Mouse (Mus musculus): Measurements from ENCODE around the gene Babam1. TPM values are rescaled to one million over a fixed set of nuclear protein-coding genes. Genes with fewer than 3 reads are reported as not detected.
A peak's percentile ranks its signal among the peaks of the same experiment; 100 is the strongest.

Babam1 gene
- 99.6 and 103 TPM in 2 replicates for polyA plus RNA-seq (2016; fragmentation: Nextera tagmentation; extraction: Ambion mirVana)

GRCm38 (mm10) chr8:71396639-71397305, at the start of gene Babam1:
Gene Babam1, plus strand, starts transcription at chr8:71396861.
- Histone ChIP-seq H3K27ac (peak within 1 kb of the TSS; percentile 52; the same call in 1 of the 2 replicates), H3K4me1 (peaks cover 6% of the 10 kb centered on the region), H3K9ac (peak within 1 kb of the TSS; percentile 67), H3K9me3 (no peaks in the 10 kb centered on the region), H3K36me3 (peaks cover 20% of the 10 kb centered on the region), H3K27me3 (no peaks in the 10 kb centered on the region), H3K4me2 (replicated peaks) (peak within 1 kb of the TSS; percentile 80), H3K4me3 (peak within 1 kb of the TSS; percentile 83)
- ATAC-seq (ENCODE audit: insufficient number of reproducible peaks, insufficient read depth, low FRiP score, low TSS enrichment), result peak; percentile 91
- under 1% methylated on average over 34 of the region's 34 CpGs for WGBS

- H3K27me3 ChIP-seq, result no peaks in the 10 kb centered on the region
- no peak for ATAC-seq (ENCODE audit: insufficient number of reproducible peaks, insufficient read depth, low FRiP score, low TSS enrichment)
- H3K9ac ChIP-seq, result no peak overlapping the region
- no peaks in the 10 kb centered on the region for H3K9me3 ChIP-seq
- H3K36me3 ChIP-seq, result peaks cover 97% of the 10 kb centered on the region
- whole genome bisulfite sequencing, result 77% methylated on average over 3 of the region's 3 CpGs
- H3K4me3 ChIP-seq, result no peak overlapping the region
- no peak overlapping the region for H3K4me2 ChIP-seq (replicated peaks)
- H3K4me1 ChIP-seq, result no peaks in the 10 kb centered on the region
- H3K27ac ChIP-seq, result no peak overlapping the region
These were observed 45.5 kb upstream of the Babam1 start for GRCm38 (mm10) chr8:71351117-71351516.

- Histone ChIP-seq H3K4me2 (replicated peaks) (no peak overlapping the region), H3K4me3 (no peak overlapping the region), H3K36me3 (peaks cover 97% of the 10 kb centered on the region), H3K27me3 (no peaks in the 10 kb centered on the region), H3K4me1 (no peaks in the 10 kb centered on the region), H3K9ac (no peak overlapping the region), H3K27ac (no peak overlapping the region), H3K9me3 (no peaks in the 10 kb centered on the region)
- 93% methylated on average over 1 of the region's 1 CpGs for WGBS
- ATAC-seq (ENCODE audit: insufficient number of reproducible peaks, insufficient read depth, low FRiP score, low TSS enrichment), result no peak
These were observed 45.1 kb upstream of the Babam1 start for GRCm38 (mm10) chr8:71351520-71351919.

- Histone ChIP-seq H3K9ac (no peak overlapping the region), H3K36me3 (peaks cover 74% of the 10 kb centered on the region)
These were observed 38.6 kb upstream of the Babam1 start for GRCm38 (mm10) chr8:71358026-71358425.

DNA sequence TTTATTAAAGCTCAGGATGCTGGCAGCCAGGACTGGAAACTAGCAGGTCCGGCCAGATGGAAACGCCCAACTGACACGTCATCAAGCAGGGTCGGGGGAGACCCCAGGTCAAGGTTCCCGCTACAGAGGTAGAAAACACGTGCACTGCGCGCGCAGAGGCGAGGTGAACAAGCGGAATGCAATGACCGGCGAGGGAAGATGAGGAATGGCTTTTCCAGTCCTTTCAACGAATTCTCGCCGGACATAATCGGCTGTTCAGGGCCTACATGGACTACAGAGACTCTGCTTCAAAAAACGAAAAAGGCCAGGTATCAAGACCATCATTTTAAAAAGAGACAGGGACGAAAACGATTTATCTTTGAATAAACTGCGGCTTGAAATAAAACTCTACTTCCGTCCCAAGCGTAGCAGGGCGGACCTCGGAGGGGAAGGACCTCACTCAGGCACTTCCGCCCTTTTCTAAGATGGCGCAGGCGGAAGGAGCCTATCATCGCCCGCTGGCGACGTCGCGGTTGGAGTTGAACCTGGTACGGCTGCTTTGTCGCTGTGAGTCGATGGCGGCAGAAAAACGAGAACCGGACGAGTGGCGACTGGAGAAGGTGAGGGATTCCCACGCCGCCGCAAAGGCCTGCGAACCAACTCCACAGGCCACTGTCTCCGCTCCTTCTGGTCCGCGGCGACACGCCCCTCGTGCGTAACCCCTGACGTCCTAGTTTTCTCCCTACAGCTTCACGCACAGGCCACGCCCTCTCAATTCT, 29.7 kb upstream of the Babam1 start, which contains the start of gene Use1:
Use1 (plus strand) TSS at position 78 of the 758 bp plus-strand sequence.
- Histone ChIP-seq H3K9me3 (no peaks in the 10 kb centered on the region), H3K4me2 (replicated peaks) (peak within 1 kb of the TSS; percentile 79), H3K27ac (peak within 1 kb of the TSS; percentile 89), H3K4me1 (peaks cover 11% of the 10 kb centered on the region), H3K4me3 (peak within 1 kb of the TSS; percentile 60), H3K27me3 (no peaks in the 10 kb centered on the region), H3K36me3 (peaks cover 9% of the 10 kb centered on the region), H3K9ac (peak within 1 kb of the TSS; percentile 74)
- under 1% methylated on average over 56 of the region's 56 CpGs for whole genome bisulfite sequencing
- ATAC-seq (ENCODE audit: insufficient number of reproducible peaks, insufficient read depth, low FRiP score, low TSS enrichment), result peak; percentile 76

More at GRCm38 (mm10) chr8:71358026-71358425, 38.6 kb upstream of the Babam1 start:
- Histone ChIP-seq H3K4me3 (no peak overlapping the region), H3K4me1 (no peaks in the 10 kb centered on the region), H3K27me3 (no peaks in the 10 kb centered on the region), H3K9me3 (no peaks in the 10 kb centered on the region), H3K27ac (no peak overlapping the region), H3K4me2 (replicated peaks) (no peak overlapping the region)
- no peak for ATAC-seq (ENCODE audit: insufficient number of reproducible peaks, insufficient read depth, low FRiP score, low TSS enrichment)
- 89% methylated on average over 3 of the region's 3 CpGs for WGBS

GRCm38 (mm10) chr8:71367529-71368176, 29.0 kb upstream of the Babam1 start:
- Histone ChIP-seq H3K9me3 (no peaks in the 10 kb centered on the region), H3K4me1 (peaks cover 11% of the 10 kb centered on the region), H3K27me3 (no peaks in the 10 kb centered on the region), H3K4me2 (replicated peaks) (peak overlapping the region; percentile 79), H3K27ac (peak overlapping the region; percentile 89), H3K9ac (peak overlapping the region; percentile 74), H3K36me3 (peaks cover 9% of the 10 kb centered on the region), H3K4me3 (peak overlapping the region; percentile 60)
- WGBS, result 45% methylated on average over 17 of the region's 17 CpGs
- peak; percentile 76 for ATAC-seq (ENCODE audit: insufficient number of reproducible peaks, insufficient read depth, low FRiP score, low TSS enrichment)

DNA sequence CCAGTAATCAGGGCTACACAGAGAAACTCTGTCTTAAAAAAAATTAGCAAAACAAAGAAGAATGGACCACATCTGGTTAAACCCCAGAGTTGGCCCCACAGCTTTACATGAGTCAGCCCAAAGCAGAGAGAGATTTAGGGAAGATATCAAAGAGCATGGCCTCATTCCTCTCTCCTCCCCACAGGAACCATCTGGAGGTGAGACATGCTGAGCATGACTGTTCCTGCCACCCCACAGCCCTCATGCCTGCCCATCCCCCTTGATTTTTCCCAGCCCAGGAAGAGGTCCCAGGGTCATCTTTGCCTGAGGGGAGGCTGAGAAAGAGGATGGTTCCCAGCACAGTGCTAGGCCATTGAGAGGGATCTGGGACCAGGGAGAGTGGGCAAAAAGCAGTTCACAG, 28.3 kb upstream of the Babam1 start:
- Histone ChIP-seq H3K27ac (no peak overlapping the region), H3K9me3 (no peaks in the 10 kb centered on the region), H3K27me3 (no peaks in the 10 kb centered on the region), H3K36me3 (peaks cover 10% of the 10 kb centered on the region), H3K4me2 (replicated peaks) (peak overlapping the region; percentile 79), H3K4me3 (peak overlapping the region; percentile 60; the same call in 1 of the 2 replicates), H3K4me1 (peaks cover 11% of the 10 kb centered on the region), H3K9ac (peak overlapping the region; percentile 74; the same call in 1 of the 2 replicates)
- ATAC-seq (ENCODE audit: insufficient number of reproducible peaks, insufficient read depth, low FRiP score, low TSS enrichment), result no peak

DNA sequence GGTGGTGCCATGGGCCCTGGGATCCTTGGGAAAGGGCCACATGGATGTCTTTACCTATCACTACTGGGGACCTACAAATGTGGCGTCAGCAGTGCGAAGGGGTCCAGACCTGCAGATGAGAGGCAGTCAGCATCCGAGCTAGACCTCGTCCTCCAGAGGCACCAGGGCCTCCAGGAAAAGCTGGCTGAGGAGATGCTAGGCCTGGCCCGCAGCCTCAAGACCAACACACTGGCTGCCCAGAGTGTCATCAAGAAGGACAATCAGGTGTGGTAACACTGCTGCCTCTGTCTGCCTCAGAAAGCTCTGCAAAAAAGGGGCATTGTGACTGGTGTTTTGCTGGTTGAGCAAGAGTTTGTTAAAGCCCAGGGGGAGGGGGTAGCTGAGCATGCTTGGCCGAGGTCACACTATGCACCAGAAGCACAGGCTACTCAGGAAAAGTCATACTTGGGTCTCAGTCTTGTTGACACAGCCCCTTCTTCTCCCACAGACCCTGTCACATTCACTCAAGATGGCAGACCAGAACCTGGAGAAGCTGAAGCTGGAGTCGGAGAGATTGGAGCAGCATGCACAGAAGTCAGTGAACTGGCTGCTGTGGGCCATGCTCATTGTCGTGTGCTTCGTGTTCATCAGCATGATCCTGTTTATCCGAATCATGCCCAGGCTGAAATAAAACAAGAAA, 27.5 kb upstream of the Babam1 start:
- H3K36me3 ChIP-seq, result peaks cover 17% of the 10 kb centered on the region
- H3K9ac ChIP-seq, result no peak overlapping the region
- no peaks in the 10 kb centered on the region for H3K9me3 ChIP-seq
- H3K27ac ChIP-seq, result no peak overlapping the region
- no peaks in the 10 kb centered on the region for H3K27me3 ChIP-seq
- no peak overlapping the region for H3K4me2 ChIP-seq (replicated peaks)
- WGBS, result 86% methylated on average over 10 of the region's 10 CpGs
- no peak overlapping the region for H3K4me3 ChIP-seq
- ATAC-seq (ENCODE audit: insufficient number of reproducible peaks, insufficient read depth, low FRiP score, low TSS enrichment), result no peak
- peaks cover 11% of the 10 kb centered on the region for H3K4me1 ChIP-seq

DNA sequence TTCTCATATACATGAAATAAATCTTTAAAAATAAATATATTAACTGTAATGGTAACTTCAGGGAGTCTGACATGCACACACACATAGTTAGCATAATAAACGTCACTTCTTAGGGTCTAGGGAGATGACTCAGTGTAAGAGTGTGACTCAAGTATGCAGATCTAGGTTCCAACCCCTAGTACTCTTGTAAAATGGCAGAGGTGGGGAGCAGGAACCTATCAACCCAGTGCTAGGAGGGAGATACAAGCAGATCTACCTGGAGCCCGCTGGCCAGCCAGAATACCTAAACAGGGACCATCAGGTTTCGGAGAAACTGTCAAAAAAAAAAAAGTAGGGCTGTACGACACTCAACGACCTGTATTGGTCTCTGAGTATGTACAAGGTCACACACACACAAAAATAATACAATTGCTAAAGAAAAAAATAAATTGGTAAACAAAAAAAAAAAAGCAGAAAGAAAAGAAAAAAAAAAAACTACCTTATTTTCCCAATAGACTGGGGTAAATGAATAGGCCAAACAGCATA, 25.9 kb upstream of the Babam1 start:
- Histone ChIP-seq H3K4me1 (peaks cover 16% of the 10 kb centered on the region), H3K4me3 (peak overlapping the region; percentile 71), H3K27ac (no peak overlapping the region), H3K9me3 (no peaks in the 10 kb centered on the region), H3K27me3 (no peaks in the 10 kb centered on the region), H3K36me3 (peaks cover 22% of the 10 kb centered on the region), H3K4me2 (replicated peaks) (peak overlapping the region; percentile 47), H3K9ac (peak overlapping the region; percentile 57)
- 22% methylated on average over 5 of the region's 5 CpGs for WGBS
- ATAC-seq (ENCODE audit: insufficient number of reproducible peaks, insufficient read depth, low FRiP score, low TSS enrichment), result no peak

DNA sequence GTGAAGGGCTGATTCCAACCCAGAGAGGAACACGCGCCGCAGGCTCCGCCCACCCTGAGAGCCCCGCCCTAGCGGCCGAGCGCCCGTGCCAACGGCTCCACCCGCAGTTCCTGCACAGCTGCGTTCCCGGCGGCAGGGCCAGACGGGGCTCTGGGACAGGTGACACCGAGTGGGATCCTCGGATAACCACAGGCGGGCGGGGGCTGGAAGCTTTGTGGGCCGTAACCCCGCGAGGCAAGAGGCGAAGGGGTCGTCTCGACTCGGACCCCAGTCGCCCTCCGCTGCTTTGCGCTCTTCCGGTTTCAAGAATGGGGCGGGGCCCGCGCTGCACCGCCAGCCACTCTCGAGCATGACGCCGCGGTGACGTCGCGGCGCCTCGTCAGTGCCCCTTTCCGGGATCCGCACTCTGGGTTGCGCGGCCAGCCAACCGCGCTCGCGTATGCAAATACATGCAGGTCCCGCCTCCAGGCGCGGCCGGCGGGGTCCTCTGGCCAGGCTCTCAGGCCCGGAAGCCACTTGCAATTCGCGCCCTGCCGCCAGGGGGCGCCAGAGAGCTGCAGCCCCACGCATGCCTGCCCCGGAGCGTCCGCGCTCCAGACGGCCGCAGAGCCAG, 25.3 kb upstream of the Babam1 start, which contains the start of gene Ocel1:
Ocel1 (plus strand) TSS at position 63 of the 613 bp plus-strand sequence.
- ATAC-seq (ENCODE audit: insufficient number of reproducible peaks, insufficient read depth, low FRiP score, low TSS enrichment), result peak; percentile 78
- Histone ChIP-seq H3K9me3 (no peaks in the 10 kb centered on the region), H3K27ac (peak within 1 kb of the TSS; percentile 55; the same call in 1 of the 2 replicates), H3K36me3 (peaks cover 22% of the 10 kb centered on the region), H3K4me2 (replicated peaks) (peak within 1 kb of the TSS; percentile 47), H3K9ac (peak within 1 kb of the TSS; percentile 57), H3K4me1 (peaks cover 20% of the 10 kb centered on the region), H3K27me3 (peaks cover 4% of the 10 kb centered on the region; the same call in 1 of the 2 replicates), H3K4me3 (peak within 1 kb of the TSS; percentile 71)
- WGBS, result under 1% methylated on average over 68 of the region's 68 CpGs
